Mouse (Mus musculus) liver, embryonic 15.5 days (tissue): ENCODE measurements around the gene Cyb561. TPM values are rescaled to one million over a fixed set of nuclear protein-coding genes. Genes with fewer than 3 reads are reported as not detected.

Experiments
- ATAC-seq: fragments of 200-750 bp; cut with Nextera tagmentation; 2 replicates; pipeline ENCODE4 v1.8.0; 2017; ENCODE audit warnings: moderate number of reproducible peaks, mild to moderate bottlenecking, moderate library complexity; ENCODE audit not compliant: insufficient read depth
- H3K27ac ChIP-seq: fragments of 300-500 bp; sonication (generic); replicated peaks from 2 replicates; pipeline ENCODE4 v1.5.1; 2015; ENCODE audit warnings: mild to moderate bottlenecking, inconsistent platforms
- H3K27me3 ChIP-seq: fragments of 300-500 bp; sonication (generic); 2 replicates; pipeline ENCODE4 v1.6.1; 2015; ENCODE audit warnings: mild to moderate bottlenecking, inconsistent platforms
- H3K36me3 ChIP-seq: fragments of 300-500 bp; sonication (generic); replicated peaks from 2 replicates; pipeline ENCODE4 v1.6.1; 2015; ENCODE audit warnings: moderate library complexity, mild to moderate bottlenecking, inconsistent platforms
- H3K4me1 ChIP-seq: fragments of 300-500 bp; sonication (generic); replicated peaks from 2 replicates; pipeline ENCODE4 v1.6.1; 2015; ENCODE audit warnings: inconsistent platforms
- H3K4me2 ChIP-seq: fragments of 300-500 bp; sonication (generic); 2 replicates; pipeline ENCODE4 v1.6.1; 2015; ENCODE audit warnings: moderate library complexity, mild to moderate bottlenecking, inconsistent platforms
- H3K4me3 ChIP-seq: fragments of 300-500 bp; sonication (generic); replicated peaks from 2 replicates; pipeline ENCODE4 v1.5.1; 2015; ENCODE audit warnings: mild to moderate bottlenecking, inconsistent platforms
- H3K9ac ChIP-seq: fragments of 300-500 bp; sonication (generic); 2 replicates; pipeline ENCODE4 v1.6.1; 2015; ENCODE audit warnings: moderate library complexity, mild to moderate bottlenecking, inconsistent platforms
- H3K9me3 ChIP-seq: fragments of 300-500 bp; sonication (generic); replicated peaks from 2 replicates; pipeline ENCODE4 v1.6.1; 2016; ENCODE audit warnings: inconsistent platforms
- WGBS: fragments of 180-500 bp; shearing (Covaris S2); methylation state at CpG from one replicate; pipeline ENCODE4 v1.1.7; 2015; ENCODE audit warnings: mixed read lengths; ENCODE audit not compliant: insufficient replicate concordance; 5-methylcytosine and 5-hydroxymethylcytosine counted together
- polyA plus RNA-seq: library from polyadenylated mRNA; unstranded; fragments of >200 nt; fragmentation: Nextera tagmentation; extraction: Ambion mirVana; gene quantifications from 2 replicates; pipeline ENCODE4 v1.2.1, GENCODE M21; 2015

Gene Cyb561
- polyA plus RNA-seq, 1 experiment from 2014 or later, result 1.5 TPM

- peak overlapping the region; percentile 32; the same call in 1 of the 2 replicates for H3K4me2 ChIP-seq
- WGBS, result 73% methylated on average over 2 of the region's 2 CpGs
- no peaks in the 10 kb centered on the region; the same call in 1 of the 2 replicates for H3K36me3 ChIP-seq
- no peaks in the 10 kb centered on the region for H3K27me3 ChIP-seq
- no peak overlapping the region for H3K9ac ChIP-seq
- no peak overlapping the region for H3K4me3 ChIP-seq
- peak; percentile 72 for ATAC-seq
- no peak overlapping the region for H3K27ac ChIP-seq
- H3K4me1 ChIP-seq, result peaks cover 31% of the 10 kb centered on the region
- H3K9me3 ChIP-seq, result no peaks in the 10 kb centered on the region
Observed at GRCm38 (mm10) chr11:105920836-105921235, 32.3 kb downstream of the Cyb561 start.

DNA sequence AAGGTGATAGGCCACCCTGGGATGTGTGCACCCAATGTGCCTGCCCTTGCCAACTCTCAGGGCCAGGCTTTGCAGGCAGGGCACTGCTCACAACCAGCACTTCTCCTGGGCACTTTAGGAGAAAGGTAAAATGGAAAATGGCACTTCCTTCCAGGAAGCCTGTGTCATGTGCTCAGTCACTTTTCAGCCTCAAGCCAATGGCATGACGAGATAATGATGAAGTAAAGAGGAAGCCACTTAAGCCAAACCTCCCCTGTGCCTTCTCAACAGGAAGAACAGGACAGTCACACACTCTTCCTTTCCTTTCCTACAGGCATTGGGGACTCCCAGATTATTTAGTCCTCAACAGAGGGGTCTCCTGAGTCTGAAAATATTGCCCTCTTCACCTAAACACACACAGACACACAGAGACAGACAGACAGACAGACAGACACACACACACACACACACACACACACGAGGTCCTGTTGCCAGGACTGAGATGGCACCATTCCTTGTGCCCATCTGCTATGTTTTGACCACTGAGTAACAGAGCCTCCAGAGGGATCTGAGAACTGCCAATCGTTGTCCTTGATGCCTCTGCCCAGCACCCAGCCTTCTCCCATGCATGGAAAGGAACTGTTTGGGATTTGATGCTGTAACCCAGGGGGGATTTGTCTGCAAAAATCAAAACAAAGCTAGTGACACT, 32.9 kb downstream of the Cyb561 start:
- Histone ChIP-seq H3K36me3 (no peaks in the 10 kb centered on the region; the same call in 1 of the 2 replicates), H3K9me3 (no peaks in the 10 kb centered on the region), H3K27me3 (no peaks in the 10 kb centered on the region), H3K4me2 (no peak overlapping the region), H3K27ac (no peak overlapping the region), H3K4me3 (no peak overlapping the region), H3K4me1 (peaks cover 31% of the 10 kb centered on the region), H3K9ac (no peak overlapping the region)
- ATAC-seq, result no peak
- 57% methylated on average over 3 of the region's 3 CpGs for WGBS

- Histone ChIP-seq H3K9me3 (no peaks in the 10 kb centered on the region), H3K9ac (no peak overlapping the region), H3K4me3 (no peak overlapping the region), H3K27me3 (no peaks in the 10 kb centered on the region), H3K4me1 (no peaks in the 10 kb centered on the region), H3K4me2 (no peak overlapping the region), H3K27ac (no peak overlapping the region), H3K36me3 (no peaks in the 10 kb centered on the region)
- 66% methylated on average over 5 of the region's 5 CpGs for WGBS
- ATAC-seq, result no peak
Observed at GRCm38 (mm10) chr11:105913580-105913979, 39.6 kb downstream of the Cyb561 start.

DNA sequence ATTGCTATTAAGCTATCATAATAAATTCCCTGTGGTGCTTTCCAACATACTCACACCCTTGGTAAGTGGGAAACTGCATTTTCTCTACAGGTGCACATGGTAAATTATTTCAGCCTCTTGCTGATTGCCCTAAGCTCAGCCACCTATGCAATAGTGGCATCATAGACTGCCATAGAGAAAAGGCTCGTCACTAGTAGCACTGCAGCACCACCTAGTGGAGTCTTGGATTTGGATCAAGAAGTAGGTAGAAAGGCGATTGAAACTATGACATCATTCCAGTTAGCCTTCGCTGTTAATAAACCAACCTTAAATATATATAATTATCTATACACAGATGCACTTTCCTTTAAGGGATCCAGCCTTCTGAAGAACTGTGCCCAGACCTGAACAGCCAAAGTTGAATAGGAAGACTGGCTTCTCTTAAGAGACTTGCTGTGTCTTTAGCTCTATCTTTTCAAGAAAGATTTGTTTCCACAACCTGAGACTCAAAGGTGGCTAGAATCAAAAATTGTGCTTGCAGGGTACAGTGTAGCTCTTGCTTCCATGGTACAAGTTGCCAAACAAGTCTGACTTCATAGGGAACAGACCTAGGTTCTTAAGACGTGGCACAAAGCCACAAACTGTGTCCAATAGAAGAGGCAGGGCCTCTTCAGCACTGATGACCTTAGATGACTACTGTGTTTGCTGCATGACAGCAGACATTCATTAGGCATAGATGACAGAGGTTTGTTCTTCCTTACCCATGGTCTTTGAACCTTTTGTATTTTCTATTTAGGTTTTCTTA, 41.4 kb downstream of the Cyb561 start:
- no peak for ATAC-seq
- H3K4me3 ChIP-seq, result no peak overlapping the region
- H3K4me1 ChIP-seq, result no peaks in the 10 kb centered on the region
- H3K27ac ChIP-seq, result no peak overlapping the region
- 26% methylated on average over 4 of the region's 4 CpGs for WGBS
- no peaks in the 10 kb centered on the region for H3K27me3 ChIP-seq
- H3K9me3 ChIP-seq, result no peaks in the 10 kb centered on the region
- no peak overlapping the region for H3K9ac ChIP-seq
- H3K36me3 ChIP-seq, result no peaks in the 10 kb centered on the region
- no peak overlapping the region for H3K4me2 ChIP-seq

GRCm38 (mm10) chr11:105911149-105911548, 42.0 kb downstream of the Cyb561 start:
- no peak for ATAC-seq
- H3K4me3 ChIP-seq, result no peak overlapping the region

DNA sequence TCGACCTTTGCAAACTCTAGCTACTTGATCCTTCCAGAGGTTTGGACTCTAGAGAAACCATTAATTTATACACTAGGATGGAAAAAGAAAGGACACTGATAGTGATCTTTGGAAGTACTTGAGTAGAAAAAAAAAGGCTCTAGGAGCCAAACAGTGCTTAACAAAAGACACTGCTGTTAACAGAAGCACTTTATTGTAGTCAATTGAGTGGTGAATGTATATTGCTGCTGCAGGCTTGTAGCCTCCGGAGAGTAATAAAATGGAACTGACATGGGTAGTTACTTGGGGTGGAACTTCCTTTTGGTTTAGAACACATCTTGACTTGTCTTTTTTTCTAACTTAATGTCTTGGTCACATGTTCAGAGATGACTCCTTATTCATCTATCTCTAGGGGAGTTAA, 43.5 kb downstream of the Cyb561 start:
- H3K9me3 ChIP-seq, result no peaks in the 10 kb centered on the region
- no peaks in the 10 kb centered on the region for H3K27me3 ChIP-seq
- no peak overlapping the region for H3K4me2 ChIP-seq
- ATAC-seq, result no peak
- H3K36me3 ChIP-seq, result no peaks in the 10 kb centered on the region
- H3K9ac ChIP-seq, result no peak overlapping the region
- no peak overlapping the region for H3K27ac ChIP-seq
- no peak overlapping the region for H3K4me3 ChIP-seq
- 55% methylated on average over 2 of the region's 2 CpGs for WGBS
- H3K4me1 ChIP-seq, result no peaks in the 10 kb centered on the region

More at GRCm38 (mm10) chr11:105911149-105911548, 42.0 kb downstream of the Cyb561 start:
- Histone ChIP-seq H3K9me3 (no peaks in the 10 kb centered on the region), H3K4me2 (no peak overlapping the region), H3K27ac (no peak overlapping the region), H3K36me3 (no peaks in the 10 kb centered on the region), H3K9ac (no peak overlapping the region), H3K27me3 (no peaks in the 10 kb centered on the region), H3K4me1 (no peaks in the 10 kb centered on the region)

- no peaks in the 10 kb centered on the region for H3K9me3 ChIP-seq
- no peaks in the 10 kb centered on the region for H3K27me3 ChIP-seq
- H3K27ac ChIP-seq, result no peak overlapping the region
- H3K4me2 ChIP-seq, result no peak overlapping the region
- H3K4me1 ChIP-seq, result no peaks in the 10 kb centered on the region
- H3K4me3 ChIP-seq, result no peak overlapping the region
- ATAC-seq, result no peak
- 66% methylated on average over 8 of the region's 8 CpGs for WGBS
- H3K9ac ChIP-seq, result no peak overlapping the region
- H3K36me3 ChIP-seq, result no peaks in the 10 kb centered on the region
Observed at GRCm38 (mm10) chr11:105908926-105909325, 44.2 kb downstream of the Cyb561 start.

GRCm38 (mm10) chr11:105907381-105907780, 45.8 kb downstream of the Cyb561 start:
- Histone ChIP-seq H3K4me1 (no peaks in the 10 kb centered on the region), H3K4me3 (no peak overlapping the region), H3K27ac (no peak overlapping the region), H3K36me3 (no peaks in the 10 kb centered on the region), H3K27me3 (no peaks in the 10 kb centered on the region), H3K9ac (no peak overlapping the region), H3K9me3 (no peaks in the 10 kb centered on the region), H3K4me2 (no peak overlapping the region)
- 69% methylated on average over 1 of the region's 1 CpGs for WGBS
- ATAC-seq, result no peak

DNA sequence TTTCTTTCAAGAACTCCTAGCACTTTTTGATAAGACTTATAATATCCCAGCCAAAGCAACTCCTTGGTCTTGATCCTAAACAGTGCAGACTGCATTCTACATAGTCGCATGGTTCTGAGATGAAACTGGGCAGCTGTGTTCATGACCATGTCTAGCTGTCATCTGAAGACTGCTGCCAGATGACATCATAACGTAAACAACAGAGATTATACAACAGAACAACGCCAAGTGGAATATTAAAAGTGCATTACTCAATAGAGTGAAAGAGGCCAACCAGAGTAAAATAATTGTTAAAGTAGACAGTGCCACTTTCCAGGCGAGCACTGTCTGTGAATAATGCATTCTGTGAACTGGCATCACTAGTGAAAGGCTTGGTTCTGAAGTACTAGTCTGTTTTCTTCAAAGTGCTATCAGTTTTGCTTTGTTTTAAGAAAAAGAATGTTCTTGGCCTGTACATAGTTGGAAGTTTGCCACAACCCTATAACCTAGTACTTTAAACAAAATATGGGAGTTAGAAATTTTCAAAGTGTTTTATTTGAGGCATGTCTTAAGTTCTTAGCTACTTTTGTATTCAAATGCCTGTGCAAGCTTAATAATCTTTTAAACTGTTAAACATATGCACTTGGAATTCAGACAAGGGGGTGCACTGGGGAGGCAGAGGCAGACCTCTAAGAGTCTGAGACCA, 47.5 kb downstream of the Cyb561 start:
- Histone ChIP-seq H3K4me3 (no peak overlapping the region), H3K36me3 (no peaks in the 10 kb centered on the region), H3K9ac (no peak overlapping the region), H3K27me3 (no peaks in the 10 kb centered on the region), H3K27ac (no peak overlapping the region), H3K4me2 (no peak overlapping the region), H3K9me3 (no peaks in the 10 kb centered on the region), H3K4me1 (no peaks in the 10 kb centered on the region)
- 56% methylated on average over 4 of the region's 4 CpGs for WGBS
- ATAC-seq, result no peak

DNA sequence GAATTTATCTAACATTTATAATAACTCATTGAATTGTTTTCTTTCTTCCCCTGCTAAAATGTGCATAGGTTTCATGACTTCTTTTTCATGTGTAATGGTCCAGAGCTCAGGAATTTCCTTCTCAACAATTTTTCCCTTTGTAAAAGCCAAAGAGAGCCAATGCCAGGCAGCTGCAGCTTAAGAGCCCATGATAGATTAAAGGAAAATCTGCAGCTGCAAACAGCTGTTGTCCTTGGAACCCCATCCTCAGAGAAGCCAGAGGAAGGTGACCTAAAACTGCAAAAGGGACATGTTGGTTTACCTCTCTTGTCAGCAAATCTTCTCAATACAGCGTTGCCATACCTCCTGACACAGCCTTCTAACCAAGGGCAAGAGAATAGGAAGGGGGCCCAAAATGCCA, 50.2 kb downstream of the Cyb561 start:
- Histone ChIP-seq H3K9ac (no peak overlapping the region), H3K27ac (no peak overlapping the region), H3K36me3 (no peaks in the 10 kb centered on the region), H3K4me3 (no peak overlapping the region), H3K4me1 (no peaks in the 10 kb centered on the region), H3K9me3 (no peaks in the 10 kb centered on the region), H3K4me2 (no peak overlapping the region), H3K27me3 (no peaks in the 10 kb centered on the region)
- no peak for ATAC-seq
- WGBS, result 60% methylated on average over 1 of the region's 1 CpGs

GRCm38 (mm10) chr11:105901501-105901900, 51.6 kb downstream of the Cyb561 start:
- H3K27ac ChIP-seq, result no peak overlapping the region
- H3K4me1 ChIP-seq, result no peaks in the 10 kb centered on the region
- no peaks in the 10 kb centered on the region for H3K27me3 ChIP-seq
- no peaks in the 10 kb centered on the region for H3K36me3 ChIP-seq
- ATAC-seq, result no peak
- H3K4me3 ChIP-seq, result no peak overlapping the region
- H3K4me2 ChIP-seq, result no peak overlapping the region
- H3K9ac ChIP-seq, result no peak overlapping the region
- no peaks in the 10 kb centered on the region for H3K9me3 ChIP-seq
- WGBS, result 18% methylated on average over 2 of the region's 2 CpGs
